Mouse (Mus musculus) layer of hippocampus, postnatal 14 days (tissue): Measurements from ENCODE around the gene Tspear. TPM values are rescaled to one million over a fixed set of nuclear protein-coding genes. Genes with fewer than 3 reads are reported as not detected.
"Not testable (repeated sequence)": the region's sequence is repeated elsewhere in the genome, so short reads cannot be mapped to it uniquely, and the experiment has no call there.

Source experiments
- DNase-seq, 2 experiments: peaks; one replicate each; pipeline ENCODE4 v3.0.0; 2021 to 2022; ENCODE audit warnings: low spot score in 2 of 2, mixed read lengths in 1 of 2
- total RNA-seq, 2 experiments: library from RNA; stranded (reverse); gene quantifications; 2 replicates each; pipeline ENCODE4 v1.2.3; 2021

The Tspear gene
- total RNA-seq, 2 experiments from 2014 or later, result 0.14 TPM; not detected in 1

- DNase-seq, result no peak
These were observed 23.5 kb downstream of the Tspear start for GRCm38 (mm10) chr10:77709831-77710230.

- not testable (repeated sequence) for DNase-seq
These were observed 24.8 kb downstream of the Tspear start, which contains the start of gene Gm10024 for GRCm38 (mm10) chr10:77711157-77711556. TSS of gene Gm10024 (plus strand) at chr10:77711457.

GRCm38 (mm10) chr10:77713734-77714133 is 27.4 kb downstream of the Tspear start:
- no peak for DNase-seq

- DNase-seq, result no peak
These were observed 29.1 kb downstream of the Tspear start, which contains the start of gene Gm10142 for GRCm38 (mm10) chr10:77715507-77715906. TSS of gene Gm10142 (plus strand) at chr10:77715807.

- DNase-seq, result not testable (repeated sequence)
These were observed 33.9 kb downstream of the Tspear start, which contains the start of gene Krtap12-1 for GRCm38 (mm10) chr10:77720299-77720698. TSS of gene Krtap12-1 (plus strand) at chr10:77720599.

- no peak for DNase-seq
These were observed 38.5 kb downstream of the Tspear start for GRCm38 (mm10) chr10:77724855-77725254.

- no peak for DNase-seq
These were observed 39.8 kb downstream of the Tspear start, which contains the start of gene Gm10100 for GRCm38 (mm10) chr10:77726186-77726585. TSS of gene Gm10100 (plus strand) at chr10:77726486.

GRCm38 (mm10) chr10:77728280-77728679 is 41.9 kb downstream of the Tspear start:
- no peak for DNase-seq

GRCm38 (mm10) chr10:77729241-77729640 is 42.9 kb downstream of the Tspear start:
- DNase-seq, result no peak

- no peak for DNase-seq
These were observed 49.6 kb downstream of the Tspear start for GRCm38 (mm10) chr10:77735928-77736327.

- DNase-seq, result no peak
These were observed 52.6 kb downstream of the Tspear start for GRCm38 (mm10) chr10:77738929-77739328.

GRCm38 (mm10) chr10:77741924-77742688 is 55.7 kb downstream of the Tspear start, which contains the start of gene Gm18596:
TSS of gene Gm18596 (minus strand) at chr10:77742638.
- DNase-seq, result peak in 1 of 2 experiments; percentile 19

- not testable (repeated sequence) for DNase-seq
These were observed 64.3 kb downstream of the Tspear start for GRCm38 (mm10) chr10:77750686-77751085.

GRCm38 (mm10) chr10:77751254-77751653 is 64.9 kb downstream of the Tspear start, which contains the start of gene Gm9736:
TSS of gene Gm9736 (minus strand) at chr10:77751354.
- DNase-seq, result not testable (repeated sequence)

- DNase-seq, result not testable (repeated sequence)
These were observed 65.9 kb downstream of the Tspear start for GRCm38 (mm10) chr10:77752312-77752711.

- DNase-seq, result no peak
These were observed 67.1 kb downstream of the Tspear start for GRCm38 (mm10) chr10:77753448-77753847.

- not testable (repeated sequence) for DNase-seq
These were observed 73.2 kb downstream of the Tspear start, which contains the start of gene Gm3233 for GRCm38 (mm10) chr10:77759582-77759981. TSS of gene Gm3233 (minus strand) at chr10:77759682.

- DNase-seq, result no peak
These were observed 83.4 kb downstream of the Tspear start for GRCm38 (mm10) chr10:77769727-77770126.

- DNase-seq, result not testable (repeated sequence)
These were observed 84.9 kb downstream of the Tspear start, which contains the start of gene Gm3238 for GRCm38 (mm10) chr10:77771225-77771624. TSS of gene Gm3238 (minus strand) at chr10:77771325.

GRCm38 (mm10) chr10:77772142-77772541 is 85.8 kb downstream of the Tspear start:
- not testable (repeated sequence) for DNase-seq

- DNase-seq, result not testable (repeated sequence)
These were observed 90.5 kb downstream of the Tspear start, which contains the start of gene Gm7138 for GRCm38 (mm10) chr10:77776844-77777243. TSS of gene Gm7138 (minus strand) at chr10:77776944.

GRCm38 (mm10) chr10:77782442-77782841 is 96.1 kb downstream of the Tspear start, which contains the start of gene Gm3250:
TSS of gene Gm3250 (minus strand) at chr10:77782542.
- not testable (repeated sequence) for DNase-seq
